9 mouse cellular contexts compared by ENCODE assay signal in the genomic region with DNA sequence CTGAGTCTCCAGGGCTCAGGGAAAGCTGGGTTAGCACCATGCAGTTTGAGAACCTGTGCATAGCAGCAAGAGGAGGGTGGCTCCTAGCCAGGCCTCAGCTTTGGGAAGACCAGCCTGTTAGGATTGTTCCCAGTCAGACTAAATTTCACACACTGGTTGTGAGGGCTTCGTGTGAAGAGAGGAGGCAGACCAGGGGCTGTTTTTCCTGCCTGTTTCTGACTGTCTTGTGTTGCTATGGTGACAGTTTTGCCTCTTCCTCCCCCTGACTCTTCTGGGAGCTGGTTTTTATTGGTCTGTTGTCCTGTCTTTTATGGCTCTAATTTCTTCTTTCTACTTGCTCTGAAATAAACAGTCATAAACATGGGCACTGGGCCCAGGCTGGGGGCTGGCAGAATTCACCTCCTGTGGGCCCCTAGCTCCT. TPM values are rescaled to one million over a fixed set of nuclear protein-coding genes. Genes with fewer than 3 reads are reported as not detected.
DNase-seq lines count a peak whose midpoint lies in the region; ATAC-seq and TF ChIP-seq lines count a peak whose summit lies in the region.
"Had no signal": no experiment of that assay in that cellular context is flagged by ENCODE, and none has a peak within 500 bp of the region (broad histone marks: within the 10 kb centered on the region; RNA-seq: fewer than 3 reads in every experiment).

No protein-coding gene starts in this region.

- H3K9ac ChIP-seq in lung, embryonic 14.5 days, result 0 out of 2 replicates have a peak overlapping the region, but pooled peaks have one; percentile 70
- H3K9ac ChIP-seq in limb, embryonic 14.5 days (ENCODE audit: low read depth, low read length, severe bottlenecking), result no peak overlapping the region
- 0 out of 2 replicates have a peak overlapping the region, but pooled peaks have one; percentile 77 for H3K9ac ChIP-seq in neural tube, embryonic 12.5 days

- no peaks in the 10 kb centered on the region for H3K36me3 ChIP-seq in lung, embryonic 14.5 days (ENCODE audit: insufficient read depth)
- H3K36me3 ChIP-seq in hindbrain, embryonic 10.5 days, result no peaks in the 10 kb centered on the region
- H3K36me3 ChIP-seq in limb, embryonic 14.5 days (ENCODE audit: control insufficient read depth, insufficient read depth, low read length), result no peaks in the 10 kb centered on the region
- H3K36me3 ChIP-seq in neural tube, embryonic 12.5 days, result no peaks in the 10 kb centered on the region

- ATAC-seq in lung, embryonic 14.5 days (ENCODE audit: insufficient read depth), result peak; percentile 52
- ATAC-seq in common myeloid progenitor, adult 5-6 weeks (replicated peaks; ENCODE audit: low read depth, poor library complexity, severe bottlenecking), result peak; percentile 37
- no peak; the same call in 1 of the 2 replicates for ATAC-seq in limb, embryonic 14.5 days (ENCODE audit: low FRiP score, low read depth)
- ATAC-seq in neural tube, embryonic 12.5 days (ENCODE audit: low FRiP score, low read depth), result peak; percentile 42

- peak; percentile 83 for DNase-seq in lung, embryonic 14.5 days
- DNase-seq in lung, postnatal 25 days (ENCODE audit: low spot score), result no peak
- DNase-seq in hindbrain, embryonic 10.5 days (ENCODE audit: low spot score), result peak; percentile 23
- no peak for DNase-seq in limb, embryonic 14.5 days (ENCODE audit: low spot score)
- no peak for DNase-seq in ovary, postnatal 10 days (ENCODE audit: low spot score)
- DNase-seq in urinary bladder, postnatal 4 days (ENCODE audit: low spot score in 2 of 2), result no peak

- H3K4me1 ChIP-seq in lung, embryonic 14.5 days (ENCODE audit: insufficient read depth), result peaks cover 11% of the 10 kb centered on the region; the same call in 1 of the 2 replicates
- peaks cover 36% of the 10 kb centered on the region for H3K4me1 ChIP-seq in hindbrain, embryonic 10.5 days (replicated peaks)
- H3K4me1 ChIP-seq in limb, embryonic 14.5 days (ENCODE audit: control insufficient read depth, insufficient read depth, low read length), result peaks cover 10% of the 10 kb centered on the region
- H3K4me1 ChIP-seq in neural tube, embryonic 12.5 days, result peaks cover 19% of the 10 kb centered on the region

- no peak for TF ChIP-seq POLR2A in limb, embryonic 14.5 days (IDR thresholded peaks at IDR 0.05; ENCODE audit: borderline replicate concordance, extremely low read depth, insufficient read depth, insufficient read length)

- H3K4me3 ChIP-seq in lung, embryonic 14.5 days (ENCODE audit: low read depth, low read length), result peak overlapping the region; percentile 63
- peak overlapping the region; percentile 75 for H3K4me3 ChIP-seq in hindbrain, embryonic 10.5 days
- H3K4me3 ChIP-seq in limb, embryonic 14.5 days (replicated peaks; ENCODE audit: low read length), result no peak overlapping the region
- peak overlapping the region; percentile 77 for H3K4me3 ChIP-seq in neural tube, embryonic 12.5 days
- H3K4me3 ChIP-seq: myocyte had no signal

- no peaks in the 10 kb centered on the region for H3K9me3 ChIP-seq in lung, embryonic 14.5 days (ENCODE audit: low read depth, low read length)
- H3K9me3 ChIP-seq in hindbrain, embryonic 10.5 days, result no peaks in the 10 kb centered on the region
- no peaks in the 10 kb centered on the region for H3K9me3 ChIP-seq in limb, embryonic 14.5 days (ENCODE audit: control insufficient read depth, low read length)
- no peaks in the 10 kb centered on the region for H3K9me3 ChIP-seq in neural tube, embryonic 12.5 days

- H3K27me3 ChIP-seq in lung, embryonic 14.5 days (ENCODE audit: insufficient read depth, low read length), result no peaks in the 10 kb centered on the region
- peaks cover 18% of the 10 kb centered on the region for H3K27me3 ChIP-seq in hindbrain, embryonic 10.5 days (ENCODE audit: insufficient read depth, poor library complexity, severe bottlenecking)
- H3K27me3 ChIP-seq in limb, embryonic 14.5 days (ENCODE audit: control insufficient read depth, insufficient read depth, low read length), result no peaks in the 10 kb centered on the region
- no peaks in the 10 kb centered on the region for H3K27me3 ChIP-seq in neural tube, embryonic 12.5 days (replicated peaks)

- peak overlapping the region; percentile 96 for H3K4me2 ChIP-seq in lung, embryonic 14.5 days
- peak overlapping the region; percentile 89; the same call in 1 of the 2 replicates for H3K4me2 ChIP-seq in limb, embryonic 14.5 days (replicated peaks; ENCODE audit: low read depth, low read length, severe bottlenecking)
- H3K4me2 ChIP-seq in neural tube, embryonic 12.5 days (replicated peaks), result peak overlapping the region; percentile 91

- 6% methylated on average over 1 of the region's 1 CpGs for WGBS in lung, embryonic 14.5 days
- WGBS in hindbrain, embryonic 10.5 days, result 3% methylated on average over 1 of the region's 1 CpGs
- WGBS in limb, embryonic 14.5 days, result 7% methylated on average over 1 of the region's 1 CpGs
- 10% methylated on average over 1 of the region's 1 CpGs for WGBS in neural tube, embryonic 12.5 days

- H3K27ac ChIP-seq in lung, embryonic 14.5 days (ENCODE audit: low read depth), result 0 out of 2 replicates have a peak overlapping the region, but pooled peaks have one; percentile 21
- no peak overlapping the region for H3K27ac ChIP-seq in hindbrain, embryonic 10.5 days
- H3K27ac ChIP-seq in limb, embryonic 14.5 days (replicated peaks; ENCODE audit: low read depth, low read length), result no peak overlapping the region
- H3K27ac ChIP-seq in neural tube, embryonic 12.5 days, result no peak overlapping the region

- no peak for TF ChIP-seq CTCF in lung, embryonic 14.5 days (IDR thresholded peaks at IDR 0.05; ENCODE audit: low read depth)

RNA-seq across cellular contexts. Expression of gene Fam49a, which starts 1.4 kb away (rescaled TPM):
- 14.9 and 17.9 TPM in 2 replicates for polyA plus RNA-seq in lung, embryonic 14.5 days (2014; fragmentation: Nextera tagmentation; extraction: Ambion mirVana)
- 15.6 and 16.5 TPM in 2 replicates for total RNA-seq in common myeloid progenitor, adult 5-6 weeks (2017)
- 9.0 and 13.4 TPM in 2 replicates for polyA plus RNA-seq in hindbrain, embryonic 10.5 days (2016; fragmentation: Nextera tagmentation; extraction: Ambion mirVana)
- 3.5 and 4.6 TPM in 2 replicates for polyA plus RNA-seq in limb, embryonic 14.5 days (2012; rRNA removed)
- 11.3 and 11.9 TPM in 2 replicates for polyA plus RNA-seq in limb, embryonic 14.5 days (2014; fragmentation: Nextera tagmentation; extraction: Ambion mirVana)
- 27.8 and 30.0 TPM in 2 replicates for polyA plus RNA-seq in neural tube, embryonic 12.5 days (2016; fragmentation: Nextera tagmentation; extraction: Ambion mirVana)
- polyA plus RNA-seq: myocyte had no signal

Comparison
In these comparisons a context has a peak if more than half of its experiments do, and no peak if none do; other contexts are left out.
1. DNase-seq: peak in lung, embryonic 14.5 days (single experiment) and hindbrain, embryonic 10.5 days (single experiment); none in lung, postnatal 25 days (single experiment), limb, embryonic 14.5 days (single experiment), ovary, postnatal 10 days (single experiment) and urinary bladder, postnatal 4 days (0 of 2).
2. Peak in every context shown above with its lines, with median percentiles within 50 percentile points of each other: H3K4me2 ChIP-seq.